Mouse (Mus musculus): ENCODE measurements at regions not wholly inside any gene's neighbourhood (a gene's known extent, or its start where the extent isn't known, plus 50 kb on each side); places are given as distances from the start of the nearest gene placed in this dataset.

- H3K36me3 ChIP-seq (ENCODE audit: control insufficient read depth, insufficient read depth, low read length), result no peaks in the 10 kb centered on the region
- H3K4me3 ChIP-seq (ENCODE audit: low read length), result no peak overlapping the region
- H3K4me2 ChIP-seq (ENCODE audit: low read depth, low read length), result no peak overlapping the region
- no peaks in the 10 kb centered on the region for H3K4me1 ChIP-seq (ENCODE audit: control insufficient read depth, insufficient read depth, low read length)
- WGBS, result 81% methylated on average over 6 of the region's 6 CpGs
- H3K9ac ChIP-seq (ENCODE audit: low read depth, low read length), result no peak overlapping the region
- H3K27ac ChIP-seq (ENCODE audit: low read length), result no peak overlapping the region
- no peaks in the 10 kb centered on the region for H3K9me3 ChIP-seq (ENCODE audit: control insufficient read depth, low read length)
- no peaks in the 10 kb centered on the region for H3K27me3 ChIP-seq (replicated peaks; ENCODE audit: control insufficient read depth, insufficient read depth, low read length)
- ATAC-seq, result no peak
These were observed 474.5 kb upstream of the Rgma start for GRCm38 (mm10) chr7:72900816-72901215.

GRCm38 (mm10) chr7:72905891-72906290, 469.4 kb upstream of the Rgma start:
- H3K36me3 ChIP-seq (ENCODE audit: control insufficient read depth, insufficient read depth, low read length), result no peaks in the 10 kb centered on the region
- no peak overlapping the region for H3K27ac ChIP-seq (ENCODE audit: low read length)
- 53% methylated on average over 2 of the region's 2 CpGs for WGBS
- H3K4me3 ChIP-seq (ENCODE audit: low read length), result no peak overlapping the region
- H3K27me3 ChIP-seq (replicated peaks; ENCODE audit: control insufficient read depth, insufficient read depth, low read length), result no peaks in the 10 kb centered on the region
- no peaks in the 10 kb centered on the region for H3K9me3 ChIP-seq (ENCODE audit: control insufficient read depth, low read length)
- H3K4me2 ChIP-seq (ENCODE audit: low read depth, low read length), result no peak overlapping the region
- no peak overlapping the region for H3K9ac ChIP-seq (ENCODE audit: low read depth, low read length)
- no peak for ATAC-seq
- no peaks in the 10 kb centered on the region for H3K4me1 ChIP-seq (ENCODE audit: control insufficient read depth, insufficient read depth, low read length)

- ATAC-seq, result no peak
- 81% methylated on average over 4 of the region's 4 CpGs for WGBS
- no peaks in the 10 kb centered on the region for H3K27me3 ChIP-seq (replicated peaks; ENCODE audit: control insufficient read depth, insufficient read depth, low read length)
- no peaks in the 10 kb centered on the region for H3K4me1 ChIP-seq (ENCODE audit: control insufficient read depth, insufficient read depth, low read length)
- H3K4me3 ChIP-seq (ENCODE audit: low read length), result no peak overlapping the region
- no peak overlapping the region for H3K27ac ChIP-seq (ENCODE audit: low read length)
- H3K4me2 ChIP-seq (ENCODE audit: low read depth, low read length), result no peak overlapping the region
- H3K9me3 ChIP-seq (ENCODE audit: control insufficient read depth, low read length), result no peaks in the 10 kb centered on the region
- no peaks in the 10 kb centered on the region for H3K36me3 ChIP-seq (ENCODE audit: control insufficient read depth, insufficient read depth, low read length)
- H3K9ac ChIP-seq (ENCODE audit: low read depth, low read length), result no peak overlapping the region
These were observed 468.8 kb upstream of the Rgma start for GRCm38 (mm10) chr7:72906536-72906935.

- H3K9ac ChIP-seq (ENCODE audit: low read depth, low read length), result no peak overlapping the region
- H3K9me3 ChIP-seq (ENCODE audit: control insufficient read depth, low read length), result no peaks in the 10 kb centered on the region
- no peak for ATAC-seq
- H3K4me3 ChIP-seq (ENCODE audit: low read length), result no peak overlapping the region
- H3K27me3 ChIP-seq (replicated peaks; ENCODE audit: control insufficient read depth, insufficient read depth, low read length), result no peaks in the 10 kb centered on the region
- 59% methylated on average over 20 of the region's 20 CpGs for WGBS
- no peak overlapping the region for H3K27ac ChIP-seq (ENCODE audit: low read length)
- H3K36me3 ChIP-seq (ENCODE audit: control insufficient read depth, insufficient read depth, low read length), result no peaks in the 10 kb centered on the region
- H3K4me1 ChIP-seq (ENCODE audit: control insufficient read depth, insufficient read depth, low read length), result no peaks in the 10 kb centered on the region
- H3K4me2 ChIP-seq (ENCODE audit: low read depth, low read length), result no peak overlapping the region
These were observed 448.4 kb upstream of the Rgma start for GRCm38 (mm10) chr7:72926772-72927380.

GRCm38 (mm10) chr7:72938842-72939241, 436.5 kb upstream of the Rgma start:
- 52% methylated on average over 2 of the region's 2 CpGs for WGBS

GRCm38 (mm10) chr7:72947531-72947930, 427.8 kb upstream of the Rgma start:
- 59% methylated on average over 1 of the region's 1 CpGs for WGBS
- no peaks in the 10 kb centered on the region for H3K27me3 ChIP-seq (replicated peaks; ENCODE audit: control insufficient read depth, insufficient read depth, low read length)
- no peak overlapping the region for H3K27ac ChIP-seq (ENCODE audit: low read length)
- H3K36me3 ChIP-seq (ENCODE audit: control insufficient read depth, insufficient read depth, low read length), result no peaks in the 10 kb centered on the region
- H3K9me3 ChIP-seq (ENCODE audit: control insufficient read depth, low read length), result no peaks in the 10 kb centered on the region
- no peak overlapping the region for H3K9ac ChIP-seq (ENCODE audit: low read depth, low read length)
- H3K4me1 ChIP-seq (ENCODE audit: control insufficient read depth, insufficient read depth, low read length), result no peaks in the 10 kb centered on the region; the same call in 1 of the 2 replicates
- no peak for ATAC-seq
- H3K4me3 ChIP-seq (ENCODE audit: low read length), result no peak overlapping the region
- H3K4me2 ChIP-seq (ENCODE audit: low read depth, low read length), result no peak overlapping the region

More at GRCm38 (mm10) chr7:72938842-72939241, 436.5 kb upstream of the Rgma start:
- Histone ChIP-seq H3K4me3 (ENCODE audit: low read length) (no peak overlapping the region), H3K27ac (ENCODE audit: low read length) (no peak overlapping the region), H3K36me3 (ENCODE audit: control insufficient read depth, insufficient read depth, low read length) (no peaks in the 10 kb centered on the region), H3K9me3 (ENCODE audit: control insufficient read depth, low read length) (no peaks in the 10 kb centered on the region), H3K9ac (ENCODE audit: low read depth, low read length) (no peak overlapping the region), H3K4me1 (ENCODE audit: control insufficient read depth, insufficient read depth, low read length) (no peaks in the 10 kb centered on the region), H3K4me2 (ENCODE audit: low read depth, low read length) (no peak overlapping the region), H3K27me3 (replicated peaks; ENCODE audit: control insufficient read depth, insufficient read depth, low read length) (no peaks in the 10 kb centered on the region)
- no peak for ATAC-seq

GRCm38 (mm10) chr7:72948026-72948425, 427.3 kb upstream of the Rgma start:
- Histone ChIP-seq H3K27me3 (replicated peaks; ENCODE audit: control insufficient read depth, insufficient read depth, low read length) (no peaks in the 10 kb centered on the region), H3K4me1 (ENCODE audit: control insufficient read depth, insufficient read depth, low read length) (no peaks in the 10 kb centered on the region; the same call in 1 of the 2 replicates), H3K4me2 (ENCODE audit: low read depth, low read length) (no peak overlapping the region), H3K27ac (ENCODE audit: low read length) (no peak overlapping the region), H3K9ac (ENCODE audit: low read depth, low read length) (no peak overlapping the region), H3K9me3 (ENCODE audit: control insufficient read depth, low read length) (no peaks in the 10 kb centered on the region), H3K4me3 (ENCODE audit: low read length) (no peak overlapping the region), H3K36me3 (ENCODE audit: control insufficient read depth, insufficient read depth, low read length) (no peaks in the 10 kb centered on the region)
- WGBS, result 43% methylated on average over 5 of the region's 5 CpGs
- ATAC-seq, result no peak

GRCm38 (mm10) chr7:72948666-72949065, 426.6 kb upstream of the Rgma start:
- no peaks in the 10 kb centered on the region for H3K9me3 ChIP-seq (ENCODE audit: control insufficient read depth, low read length)
- no peak overlapping the region for H3K4me3 ChIP-seq (ENCODE audit: low read length)
- WGBS, result 41% methylated on average over 3 of the region's 3 CpGs
- no peak overlapping the region for H3K9ac ChIP-seq (ENCODE audit: low read depth, low read length)
- no peak for ATAC-seq
- no peak overlapping the region for H3K27ac ChIP-seq (ENCODE audit: low read length)
- H3K4me1 ChIP-seq (ENCODE audit: control insufficient read depth, insufficient read depth, low read length), result no peaks in the 10 kb centered on the region; the same call in 1 of the 2 replicates
- no peak overlapping the region for H3K4me2 ChIP-seq (ENCODE audit: low read depth, low read length)
- H3K36me3 ChIP-seq (ENCODE audit: control insufficient read depth, insufficient read depth, low read length), result no peaks in the 10 kb centered on the region
- H3K27me3 ChIP-seq (replicated peaks; ENCODE audit: control insufficient read depth, insufficient read depth, low read length), result no peaks in the 10 kb centered on the region

- H3K9ac ChIP-seq (ENCODE audit: low read depth, low read length), result no peak overlapping the region
- ATAC-seq, result no peak
- no peak overlapping the region for H3K4me2 ChIP-seq (ENCODE audit: low read depth, low read length)
- H3K36me3 ChIP-seq (ENCODE audit: control insufficient read depth, insufficient read depth, low read length), result no peaks in the 10 kb centered on the region
- no peaks in the 10 kb centered on the region for H3K9me3 ChIP-seq (ENCODE audit: control insufficient read depth, low read length)
- no peaks in the 10 kb centered on the region for H3K27me3 ChIP-seq (replicated peaks; ENCODE audit: control insufficient read depth, insufficient read depth, low read length)
- no peak overlapping the region for H3K27ac ChIP-seq (ENCODE audit: low read length)
- no peaks in the 10 kb centered on the region; the same call in 1 of the 2 replicates for H3K4me1 ChIP-seq (ENCODE audit: control insufficient read depth, insufficient read depth, low read length)
- whole genome bisulfite sequencing, result 41% methylated on average over 7 of the region's 7 CpGs
- no peak overlapping the region for H3K4me3 ChIP-seq (ENCODE audit: low read length)
These were observed 425.4 kb upstream of the Rgma start for GRCm38 (mm10) chr7:72949886-72950285.

GRCm38 (mm10) chr7:72957674-72958073, 417.6 kb upstream of the Rgma start:
- H3K4me1 ChIP-seq (ENCODE audit: control insufficient read depth, insufficient read depth, low read length), result no peaks in the 10 kb centered on the region
- no peak overlapping the region for H3K4me2 ChIP-seq (ENCODE audit: low read depth, low read length)
- H3K4me3 ChIP-seq (ENCODE audit: low read length), result no peak overlapping the region
- ATAC-seq, result no peak
- H3K9ac ChIP-seq (ENCODE audit: low read depth, low read length), result no peak overlapping the region
- H3K36me3 ChIP-seq (ENCODE audit: control insufficient read depth, insufficient read depth, low read length), result no peaks in the 10 kb centered on the region
- WGBS, result 52% methylated on average over 4 of the region's 4 CpGs
- H3K27me3 ChIP-seq (replicated peaks; ENCODE audit: control insufficient read depth, insufficient read depth, low read length), result no peaks in the 10 kb centered on the region
- H3K27ac ChIP-seq (ENCODE audit: low read length), result no peak overlapping the region
- H3K9me3 ChIP-seq (ENCODE audit: control insufficient read depth, low read length), result no peaks in the 10 kb centered on the region
